14 mouse cellular contexts compared by ENCODE assay signal in the genomic region with DNA sequence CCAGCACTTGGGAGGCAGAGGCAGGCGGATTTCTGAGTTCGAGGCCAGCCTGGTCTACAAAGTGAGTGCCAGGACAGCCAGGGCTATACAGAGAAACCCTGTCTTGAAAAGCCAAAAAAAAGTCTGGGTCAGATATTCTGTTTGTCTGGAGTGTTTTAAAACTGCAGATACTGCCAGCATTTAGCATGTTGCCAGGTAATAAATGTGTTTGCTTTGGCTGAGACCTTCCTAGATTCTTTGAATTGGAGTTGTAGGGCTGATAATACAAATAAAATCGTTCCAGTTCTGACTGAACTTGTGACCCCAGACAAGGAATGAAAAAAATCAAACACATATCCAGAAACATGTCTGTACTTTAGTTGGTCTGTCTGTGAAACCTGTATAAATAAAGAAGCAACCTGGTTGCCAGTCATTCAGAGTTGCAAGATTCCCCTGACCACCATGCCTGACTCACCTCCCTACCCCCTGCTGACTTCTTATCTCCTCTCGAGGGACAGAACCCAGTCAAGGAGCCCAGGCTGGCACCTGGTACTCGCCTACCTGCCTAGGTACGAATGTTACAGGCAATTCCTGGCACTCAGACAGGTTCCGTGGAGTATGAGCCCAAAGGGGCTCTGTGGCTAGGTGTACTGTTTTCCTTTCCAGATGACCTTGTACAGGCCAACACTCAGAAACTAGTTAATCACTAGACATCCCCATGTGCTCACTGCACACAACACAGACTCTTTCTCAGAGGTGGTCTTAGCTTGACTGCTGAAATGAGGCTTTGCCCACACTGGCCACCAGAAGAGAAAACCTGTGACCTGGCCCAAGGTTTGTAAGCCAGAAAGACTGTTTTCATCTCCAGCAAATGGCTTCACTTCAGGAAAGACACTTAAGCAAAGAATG. TPM values are rescaled to one million over a fixed set of nuclear protein-coding genes. Genes with fewer than 3 reads are reported as not detected.
A peak's percentile ranks its signal among the peaks of the same experiment; 100 is the strongest.
DNase-seq lines count a peak whose midpoint lies in the region; ATAC-seq and TF ChIP-seq lines count a peak whose summit lies in the region.
"Had no signal": no experiment of that assay in that cellular context is flagged by ENCODE, and none has a peak within 500 bp of the region (broad histone marks: within the 10 kb centered on the region; RNA-seq: fewer than 3 reads in every experiment).

No protein-coding gene starts in this region.

- H3K9ac ChIP-seq in heart, embryonic 15.5 days, result no peak overlapping the region
- H3K9ac ChIP-seq: liver, embryonic 14.5 days had no signal

- H3K9me3 ChIP-seq in heart, embryonic 15.5 days (replicated peaks), result no peaks in the 10 kb centered on the region
- H3K9me3 ChIP-seq: megakaryocyte, embryonic 14.5 days had no signal

- TF ChIP-seq POLR2A in testis, adult 2 months (IDR thresholded peaks at IDR 0.05; ENCODE audit: control insufficient read depth, low read depth, low read length), result no peak

- H3K27ac ChIP-seq in heart, embryonic 15.5 days, result peak overlapping the region; percentile 67
- no peak overlapping the region for H3K27ac ChIP-seq in testis, adult 2 months (ENCODE audit: control insufficient read depth, insufficient read depth, low read depth, low read length)
- H3K27ac ChIP-seq: liver, embryonic 14.5 days had no signal

- TF ChIP-seq CTCF in testis, adult 2 months (IDR thresholded peaks at IDR 0.05; ENCODE audit: control insufficient read depth, insufficient read depth, insufficient replicate concordance, low read depth, low read length), result no peak

- peaks cover 22% of the 10 kb centered on the region for H3K4me1 ChIP-seq in heart, embryonic 15.5 days (replicated peaks)
- H3K4me1 ChIP-seq in testis, adult 2 months (ENCODE audit: control insufficient read depth, insufficient read depth, low read length), result no peaks in the 10 kb centered on the region; the same call in none of the 2 replicates

- no peak overlapping the region for H3K4me2 ChIP-seq in heart, embryonic 15.5 days

- H3K4me3 ChIP-seq in heart, embryonic 15.5 days, result no peak overlapping the region
- peak overlapping the region; percentile 68 for H3K4me3 ChIP-seq in testis, adult 2 months (ENCODE audit: control insufficient read depth, low read depth, low read length)
- H3K4me3 ChIP-seq: megakaryocyte, embryonic 14.5 days had no signal

- DNase-seq in heart, adult 8-10 months (ENCODE audit: low spot score), result no peak
- DNase-seq in testis, postnatal 14 days (ENCODE audit: low spot score), result no peak
- DNase-seq in lung, postnatal 14 days, result peak; percentile 30
- no peak for DNase-seq in neural tube, embryonic 10.5 days (ENCODE audit: extremely low spot score, low spot score)
- no peak for DNase-seq in Muller cell, postnatal 12 days (ENCODE audit: inconsistent ontology term)
- DNase-seq: B cell, adult 2 months; cerebellum, adult 9-10 months; gastrocnemius, postnatal 14 days; thymus, postnatal 36 days had no signal

- WGBS in heart, embryonic 15.5 days, result 57% methylated on average over 7 of the region's 7 CpGs

- no peaks in the 10 kb centered on the region for H3K27me3 ChIP-seq in heart, embryonic 15.5 days
- no peaks in the 10 kb centered on the region for H3K27me3 ChIP-seq in testis, adult 2 months (ENCODE audit: control insufficient read depth, insufficient read depth, low read length)
- H3K27me3 ChIP-seq: megakaryocyte, embryonic 14.5 days had no signal

- ATAC-seq in heart, embryonic 15.5 days (replicated peaks; ENCODE audit: insufficient number of reproducible peaks, insufficient read depth, low FRiP score, low read depth), result no peak
- ATAC-seq: inflammation-experienced regulatory T-cells, adult 6 months had no signal

- no peaks in the 10 kb centered on the region for H3K36me3 ChIP-seq in heart, embryonic 15.5 days
- H3K36me3 ChIP-seq in testis, adult 2 months (ENCODE audit: control insufficient read depth, insufficient read depth, low read length), result no peaks in the 10 kb centered on the region

RNA-seq across cellular contexts. Expression of a gene that starts 19.4 kb away (rescaled TPM):
- 84.4 and 110 TPM in 2 replicates for polyA plus RNA-seq in heart, embryonic 15.5 days (2015; fragmentation: Nextera tagmentation; extraction: Ambion mirVana)
- total RNA-seq in heart, adult 8-10 months (2022), result 100 to 1,000 TPM in 2 of 4 experiments, 10 to 100 TPM in 2; 97.9 to 120 (median 104) TPM
- 107 and 115 TPM in 2 replicates for polyA plus RNA-seq in testis, adult 2 months (2012; rRNA removed)
